Mouse (Mus musculus): ENCODE measurements at regions not wholly inside any gene's neighbourhood (a gene's known extent, or its start where the extent isn't known, plus 50 kb on each side); places are given as distances from the start of the nearest gene placed in this dataset.

DNA sequence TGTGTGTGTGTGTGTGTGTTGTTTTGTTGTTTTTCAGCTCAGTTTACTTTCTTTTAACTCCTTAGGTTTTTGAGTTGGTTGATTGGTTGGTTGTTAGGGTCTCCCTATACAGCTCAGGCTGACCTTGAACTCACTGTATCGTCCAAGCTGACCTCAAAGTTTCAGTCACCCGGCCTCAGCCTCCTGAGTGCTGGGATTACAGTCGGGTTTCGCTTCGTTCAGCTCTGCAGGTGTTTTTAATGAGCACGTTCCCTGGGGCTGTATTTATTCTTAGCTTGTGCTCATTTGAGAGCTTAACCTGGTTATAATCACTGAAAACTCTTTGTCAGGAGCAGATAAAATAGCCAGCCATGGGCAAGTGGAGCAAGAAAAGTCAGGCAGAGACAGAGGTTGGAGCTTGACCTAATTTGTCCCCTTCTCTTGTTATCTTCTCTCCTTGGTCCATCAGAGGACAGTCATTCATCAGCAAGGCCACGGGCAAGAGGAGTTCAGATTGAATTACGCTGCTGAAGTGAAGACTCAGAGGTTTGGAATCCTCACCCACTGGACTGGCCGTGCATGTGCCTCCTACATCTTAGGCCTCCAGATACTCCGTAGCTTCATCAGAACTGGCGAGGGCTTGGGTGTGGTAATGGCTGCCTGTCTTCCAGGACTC is 120.5 kb upstream of the Jarid2 start:
- TF ChIP-seq CTCF (conservative IDR thresholded peaks at IDR 0.05; ENCODE audit: low read length): no peak
- TF ChIP-seq POU5F1 (IDR thresholded peaks at IDR 0.05; ENCODE audit: borderline replicate concordance, low read length): no peak

Data from E14TG2a.4 (cell line).